Mouse (Mus musculus): Measurements from ENCODE around the gene Olfr476.
"Not testable (repeated sequence)": the region's sequence is repeated elsewhere in the genome, so short reads cannot be mapped to it uniquely, and the experiment has no call there.

The Olfr476 gene

DNA sequence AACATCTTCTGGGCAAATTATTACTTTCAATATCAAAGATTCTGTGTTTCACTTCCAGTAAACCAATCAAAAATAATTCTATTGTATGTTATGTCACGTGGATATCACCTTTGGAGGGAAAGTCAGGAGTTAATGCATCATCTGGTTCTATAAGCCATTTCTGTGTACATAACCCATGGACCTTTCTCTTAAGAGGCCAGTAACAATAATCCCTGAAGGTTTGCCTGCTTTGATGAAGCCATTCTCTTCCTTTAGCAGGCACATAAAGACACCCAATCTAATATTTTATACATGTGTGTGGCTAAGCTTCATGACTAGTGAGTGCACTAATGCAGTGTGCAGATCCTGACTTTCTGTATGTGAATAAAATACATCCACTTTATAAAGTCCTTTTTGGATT, at the start of gene Olfr476:
TSS of gene Olfr476 (plus strand) at position 301 of the 400 bp plus-strand sequence.
- DNase-seq (ENCODE audit: low spot score in 2 of 2): no peak

- no peak for DNase-seq (ENCODE audit: low spot score in 2 of 2)
Measured at GRCm38 (mm10) chr7:107930146-107930545, 34.5 kb upstream of the Olfr476 start, which contains the start of gene Olfr473. Olfr473 (plus strand) TSS chr7:107930446.

- DNase-seq (ENCODE audit: low spot score in 2 of 2): not testable (repeated sequence)
Measured at GRCm38 (mm10) chr7:107952539-107952938, 12.1 kb upstream of the Olfr476 start.

DNA sequence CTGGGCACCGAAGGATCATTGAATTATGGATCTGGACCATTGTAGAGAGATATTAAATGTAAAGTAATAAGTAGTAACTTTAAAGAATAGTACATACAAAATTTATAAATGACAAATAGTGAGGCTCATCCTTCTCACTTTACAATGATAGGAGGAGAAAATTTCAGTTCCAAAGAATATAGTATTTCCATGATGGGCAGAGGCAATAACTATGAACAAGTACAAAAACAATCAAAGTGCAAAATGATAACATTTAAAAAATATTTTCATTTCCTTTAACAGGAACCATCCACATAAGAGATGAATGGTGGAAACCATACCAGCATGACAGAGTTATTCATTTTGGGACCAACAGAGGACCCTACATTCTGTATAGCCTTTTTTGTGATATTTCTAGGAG, 10.3 kb upstream of the Olfr476 start, which contains the start of gene Olfr474:
TSS of gene Olfr474 (plus strand) at position 301 of the 400 bp plus-strand sequence.
- no peak for DNase-seq (ENCODE audit: low spot score in 2 of 2)

DNA sequence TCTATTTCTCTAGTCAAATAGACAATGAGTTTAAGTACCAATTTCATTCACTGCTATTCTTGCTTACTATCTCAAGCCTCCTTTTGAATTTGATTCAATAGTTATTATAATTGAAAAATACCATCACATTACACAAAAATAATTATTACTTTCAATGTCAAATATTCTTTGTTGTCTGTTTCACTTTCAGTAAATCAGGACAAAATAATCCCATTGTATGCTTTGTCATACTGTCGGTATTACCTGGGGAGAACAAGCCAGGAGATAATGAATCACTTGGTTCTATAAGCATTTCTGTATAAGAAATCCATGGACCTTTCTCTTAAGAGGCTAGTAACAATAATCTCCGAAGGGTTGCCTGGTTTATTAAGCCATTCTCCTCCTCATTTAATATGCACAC, 21.8 kb downstream of the Olfr476 start, which contains the start of gene Olfr477:
TSS of gene Olfr477 (plus strand) at position 301 of the 400 bp plus-strand sequence.
- no peak for DNase-seq (ENCODE audit: low spot score in 2 of 2)

DNA sequence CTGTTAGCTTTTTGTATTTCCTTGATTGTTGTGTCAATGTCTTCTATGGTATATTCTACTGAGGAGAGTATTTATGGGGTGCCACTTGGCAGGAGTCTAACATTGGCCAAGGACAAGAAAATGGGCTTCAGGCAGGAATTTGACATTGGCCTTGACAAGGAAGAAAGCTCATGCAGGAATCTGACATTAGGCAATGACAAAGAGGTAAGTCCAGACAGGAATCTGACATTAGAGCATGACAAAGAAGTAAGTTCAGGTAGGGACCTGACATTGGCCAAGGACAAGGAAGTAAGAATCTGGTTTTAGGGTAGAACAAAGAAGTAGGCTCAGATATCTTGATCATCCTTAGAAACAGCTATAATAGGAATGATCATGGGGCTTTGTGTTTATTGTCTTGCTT, 49.7 kb downstream of the Olfr476 start:
- not testable (repeated sequence) for DNase-seq (ENCODE audit: low spot score in 2 of 2)
